Mouse (Mus musculus) erythroblast, embryonic 14.5 days (primary cell): Measurements from ENCODE around the gene Mrtfb. TPM values are rescaled to one million over a fixed set of nuclear protein-coding genes. Genes with fewer than 3 reads are reported as not detected.
"Not testable (repeated sequence)": the region's sequence is repeated elsewhere in the genome, so short reads cannot be mapped to it uniquely, and the experiment has no call there.

Experiments used
- H3K27me3 ChIP-seq: 2 replicates; pipeline ENCODE4 v1.6.1; 2012; ENCODE audit warnings: inconsistent platforms; ENCODE audit not compliant: control insufficient read depth
- H3K36me3 ChIP-seq: 2 replicates; pipeline ENCODE4 v1.6.1; 2012; ENCODE audit warnings: mild to moderate bottlenecking, inconsistent platforms; ENCODE audit not compliant: control insufficient read depth
- H3K4me1 ChIP-seq: 2 replicates; pipeline ENCODE4 v1.6.1; 2012; ENCODE audit warnings: inconsistent platforms; ENCODE audit not compliant: control insufficient read depth
- H3K4me3 ChIP-seq: replicated peaks from 2 replicates; pipeline ENCODE3; 2012; ENCODE audit warnings: moderate library complexity, mild to moderate bottlenecking, inconsistent platforms
- H3K9me3 ChIP-seq: 2 replicates; pipeline ENCODE4 v1.6.1; 2012; ENCODE audit warnings: low read length, inconsistent platforms, mixed read lengths; ENCODE audit not compliant: control insufficient read depth
- GATA1 ChIP-seq: IDR thresholded peaks from 2 replicates; pipeline ENCODE4 v1.6.1; 2012; ENCODE audit warnings: low read length, inconsistent platforms, mixed read lengths
- TAL1 ChIP-seq: IDR thresholded peaks from 3 replicates; pipeline ENCODE4 v1.6.1; 2012; ENCODE audit warnings: low read length, inconsistent platforms, mixed read lengths
- polyA plus RNA-seq: library from polyadenylated mRNA; stranded (reverse); fragments of >175 nt; gene quantifications from 2 replicates; pipeline ENCODE4 v1.2.3, GENCODE M21; 2012

Gene Mrtfb
- polyA plus RNA-seq, 1 experiment, result 0.01 TPM

- H3K4me1 ChIP-seq, result peaks cover 19% of the 10 kb centered on the region
- H3K4me3 ChIP-seq, result no peak overlapping the region
- H3K27me3 ChIP-seq, result peaks cover 18% of the 10 kb centered on the region
- TF ChIP-seq TAL1 (no peak), GATA1 (no peak)
- H3K36me3 ChIP-seq, result no peaks in the 10 kb centered on the region
- H3K9me3 ChIP-seq, result no peaks in the 10 kb centered on the region
These were observed 2.7 kb downstream of the Mrtfb start for GRCm38 (mm10) chr16:13259026-13259425.

GRCm38 (mm10) chr16:13266312-13266711 is 10.0 kb downstream of the Mrtfb start:
- Histone ChIP-seq H3K36me3 (peaks cover 3% of the 10 kb centered on the region), H3K9me3 (peaks cover 3% of the 10 kb centered on the region), H3K4me1 (no peaks in the 10 kb centered on the region), H3K27me3 (no peaks in the 10 kb centered on the region), H3K4me3 (no peak overlapping the region)
- no peak for TF ChIP-seq TAL1
- TF ChIP-seq GATA1, result no peak

GRCm38 (mm10) chr16:13267350-13267904 is 11.1 kb downstream of the Mrtfb start:
- TF ChIP-seq TAL1 (no peak), GATA1 (no peak)
- H3K36me3 ChIP-seq, result peaks cover 3% of the 10 kb centered on the region
- no peaks in the 10 kb centered on the region for H3K27me3 ChIP-seq
- no peak overlapping the region for H3K4me3 ChIP-seq
- no peaks in the 10 kb centered on the region for H3K4me1 ChIP-seq
- peaks cover 3% of the 10 kb centered on the region for H3K9me3 ChIP-seq

- TF ChIP-seq TAL1 (no peak), GATA1 (no peak)
- no peaks in the 10 kb centered on the region for H3K27me3 ChIP-seq
- H3K36me3 ChIP-seq, result peaks cover 3% of the 10 kb centered on the region
- H3K9me3 ChIP-seq, result peaks cover 3% of the 10 kb centered on the region
- no peaks in the 10 kb centered on the region for H3K4me1 ChIP-seq
- H3K4me3 ChIP-seq, result no peak overlapping the region
These were observed 13.1 kb downstream of the Mrtfb start for GRCm38 (mm10) chr16:13269426-13269825.

- H3K27me3 ChIP-seq, result no peaks in the 10 kb centered on the region
- no peak overlapping the region for H3K4me3 ChIP-seq
- no peaks in the 10 kb centered on the region for H3K36me3 ChIP-seq
- H3K4me1 ChIP-seq, result no peaks in the 10 kb centered on the region
- TF ChIP-seq GATA1, result no peak
- no peak for TF ChIP-seq TAL1
- no peaks in the 10 kb centered on the region for H3K9me3 ChIP-seq
These were observed 20.0 kb downstream of the Mrtfb start for GRCm38 (mm10) chr16:13276258-13276657.

GRCm38 (mm10) chr16:13276709-13277399 is 20.6 kb downstream of the Mrtfb start:
- no peaks in the 10 kb centered on the region for H3K27me3 ChIP-seq

GRCm38 (mm10) chr16:13286425-13286824 is 30.1 kb downstream of the Mrtfb start:
- H3K36me3 ChIP-seq, H3K27me3 ChIP-seq, H3K4me3 ChIP-seq, H3K4me1 ChIP-seq, H3K9me3 ChIP-seq: not testable (repeated sequence)

More at GRCm38 (mm10) chr16:13276709-13277399, 20.6 kb downstream of the Mrtfb start:
- Histone ChIP-seq H3K4me3 (no peak overlapping the region), H3K9me3 (no peaks in the 10 kb centered on the region), H3K4me1 (no peaks in the 10 kb centered on the region), H3K36me3 (no peaks in the 10 kb centered on the region)
- TF ChIP-seq GATA1 (no peak), TAL1 (no peak)

GRCm38 (mm10) chr16:13297860-13298259 is 41.6 kb downstream of the Mrtfb start:
- no peak overlapping the region for H3K4me3 ChIP-seq
- H3K9me3 ChIP-seq, result no peaks in the 10 kb centered on the region
- no peaks in the 10 kb centered on the region for H3K4me1 ChIP-seq

GRCm38 (mm10) chr16:13298991-13299390 is 42.7 kb downstream of the Mrtfb start:
- no peaks in the 10 kb centered on the region for H3K4me1 ChIP-seq
- no peaks in the 10 kb centered on the region for H3K36me3 ChIP-seq
- H3K9me3 ChIP-seq, result no peaks in the 10 kb centered on the region
- H3K4me3 ChIP-seq, result no peak overlapping the region
- H3K27me3 ChIP-seq, result no peaks in the 10 kb centered on the region
- TF ChIP-seq GATA1, result no peak
- TF ChIP-seq TAL1, result no peak

More at GRCm38 (mm10) chr16:13297860-13298259, 41.6 kb downstream of the Mrtfb start:
- TF ChIP-seq GATA1 (no peak), TAL1 (no peak)
- H3K27me3 ChIP-seq, result no peaks in the 10 kb centered on the region
- H3K36me3 ChIP-seq, result no peaks in the 10 kb centered on the region
